Mouse (Mus musculus) inflammation-experienced regulatory T-cells, adult 6 months (primary cell): ENCODE measurements around the gene Plscr3. TPM values are rescaled to one million over a fixed set of nuclear protein-coding genes. Genes with fewer than 3 reads are reported as not detected.
A peak's percentile ranks its signal among the peaks of the same experiment; 100 is the strongest.

Experiments used
- ATAC-seq: one replicate; pipeline ENCODE4 v1.8.0; 2017
- polyA plus RNA-seq, 3 experiments: library from polyadenylated mRNA; unstranded; fragments of 100-300 nt; shearing (Covaris generic); gene quantifications; one replicate each; pipeline ENCODE4 v1.2.1; 2017

Plscr3 gene
- polyA plus RNA-seq, 3 experiments from 2014 or later: 7.3 to 20.2 (median 17.7) TPM

GRCm38 (mm10) chr11:69867335-69867734 lies 21.2 kb downstream of the Plscr3 start:
- no peak for ATAC-seq

GRCm38 (mm10) chr11:69870289-69871069 lies 24.3 kb downstream of the Plscr3 start:
- no peak for ATAC-seq

GRCm38 (mm10) chr11:69871822-69872221 lies 25.6 kb downstream of the Plscr3 start:
- no peak for ATAC-seq

- ATAC-seq: no peak
Measured at GRCm38 (mm10) chr11:69872451-69872850, 26.3 kb downstream of the Plscr3 start.

GRCm38 (mm10) chr11:69876186-69876585 lies 30.0 kb downstream of the Plscr3 start:
- peak; percentile 42 for ATAC-seq

GRCm38 (mm10) chr11:69876867-69877266 lies 30.7 kb downstream of the Plscr3 start:
- ATAC-seq: peak; percentile 60

- no peak for ATAC-seq
Measured at GRCm38 (mm10) chr11:69877878-69878277, 31.7 kb downstream of the Plscr3 start, which contains the start of gene Tmem95. TSS of gene Tmem95 (minus strand) at chr11:69878018.

- no peak for ATAC-seq
Measured at GRCm38 (mm10) chr11:69878399-69878798, 32.2 kb downstream of the Plscr3 start.

- ATAC-seq: no peak
Measured at GRCm38 (mm10) chr11:69878952-69879351, 32.8 kb downstream of the Plscr3 start.

GRCm38 (mm10) chr11:69879711-69880110 lies 33.5 kb downstream of the Plscr3 start:
- no peak for ATAC-seq

GRCm38 (mm10) chr11:69880506-69880852 lies 34.3 kb downstream of the Plscr3 start:
- peak; percentile 33 for ATAC-seq

GRCm38 (mm10) chr11:69880853-69881603 lies 34.9 kb downstream of the Plscr3 start, which contains the start of gene Kctd11:
TSS of gene Kctd11 (minus strand) at chr11:69881406.
- ATAC-seq: peak; percentile 54

- no peak for ATAC-seq
Measured at GRCm38 (mm10) chr11:69881787-69882670, 35.9 kb downstream of the Plscr3 start.

- ATAC-seq: no peak
Measured at GRCm38 (mm10) chr11:69883066-69883465, 36.9 kb downstream of the Plscr3 start.

- no peak for ATAC-seq
Measured at GRCm38 (mm10) chr11:69883527-69884151, 37.5 kb downstream of the Plscr3 start.

GRCm38 (mm10) chr11:69884240-69884639 lies 38.1 kb downstream of the Plscr3 start:
- ATAC-seq: no peak

GRCm38 (mm10) chr11:69884663-69885062 lies 38.5 kb downstream of the Plscr3 start:
- no peak for ATAC-seq

GRCm38 (mm10) chr11:69886907-69887635 lies 40.9 kb downstream of the Plscr3 start:
- no peak for ATAC-seq

GRCm38 (mm10) chr11:69891482-69891881 lies 45.3 kb downstream of the Plscr3 start:
- no peak for ATAC-seq

GRCm38 (mm10) chr11:69894671-69895070 lies 48.5 kb downstream of the Plscr3 start:
- ATAC-seq: peak; percentile 92

GRCm38 (mm10) chr11:69895291-69895690 lies 49.1 kb downstream of the Plscr3 start, which contains the start of gene Acap1:
TSS of gene Acap1 (minus strand) at chr11:69895539.
- peak; percentile 64 for ATAC-seq
